Mouse (Mus musculus) left cerebral cortex, postnatal 25 days (tissue): ENCODE data around the gene 1810062G17Rik. TPM values are rescaled to one million over a fixed set of nuclear protein-coding genes. Genes with fewer than 3 reads are reported as not detected.

Source experiments
- microRNA-seq, 2 experiments: library from miRNA; unstranded; fragments of <30 nt; microRNA quantifications; one replicate each; pipeline ENCODE4 v1.2.0; 2022
- total RNA-seq, 2 experiments: library from RNA; stranded (reverse); gene quantifications; 2 replicates each; pipeline ENCODE4 v1.2.3; 2021

The 1810062G17Rik gene
- total RNA-seq, 2 experiments from 2014 or later, result not detected

Small RNA genes lying within 50 kb of the gene (microRNA-seq; reads per million reads assigned to microRNA genes)
- gene Mir7009, result 0.99 to 3.0 reads per million in 2 experiments

Other genes with a start within 250 kb of the 1810062G17Rik start
- gene Anxa5, start within 50 bp of the 1810062G17Rik start, total RNA-seq, result 10 to 100 TPM; 59.6 to 78.3 TPM
- 10 to 100 TPM; 34.3 to 41.5 TPM for gene Gm11549, start 45.9 kb downstream of the 1810062G17Rik start, total RNA-seq
- gene Exosc9, start 76.7 kb downstream of the 1810062G17Rik start, total RNA-seq, result 10 to 100 TPM; 38.7 to 44.6 TPM
- 1 to 10 TPM; 1.4 to 1.7 TPM for gene Ccna2, start 96.2 kb downstream of the 1810062G17Rik start, total RNA-seq
- 10 to 100 TPM; 13.3 to 18.8 TPM for gene Bbs7, start 137.5 kb downstream of the 1810062G17Rik start, total RNA-seq
- gene Trpc3, start 214.2 kb downstream of the 1810062G17Rik start, total RNA-seq, result 10 to 100 TPM; 19.8 to 23.0 TPM